Mouse (Mus musculus) liver, postnatal 0 days (tissue): ENCODE measurements around the gene Rad9b.

Source experiments
- CTCF ChIP-seq: sonication (generic); IDR thresholded peaks from 2 replicates; pipeline ENCODE4 v1.5.1; 2016; ENCODE audit warnings: antibody characterized with exemption, low read depth
- EP300 ChIP-seq: IDR thresholded peaks from 2 replicates; pipeline ENCODE4 v1.6.1; 2016; ENCODE audit warnings: antibody characterized with exemption, low read depth, mild to moderate bottlenecking

DNA sequence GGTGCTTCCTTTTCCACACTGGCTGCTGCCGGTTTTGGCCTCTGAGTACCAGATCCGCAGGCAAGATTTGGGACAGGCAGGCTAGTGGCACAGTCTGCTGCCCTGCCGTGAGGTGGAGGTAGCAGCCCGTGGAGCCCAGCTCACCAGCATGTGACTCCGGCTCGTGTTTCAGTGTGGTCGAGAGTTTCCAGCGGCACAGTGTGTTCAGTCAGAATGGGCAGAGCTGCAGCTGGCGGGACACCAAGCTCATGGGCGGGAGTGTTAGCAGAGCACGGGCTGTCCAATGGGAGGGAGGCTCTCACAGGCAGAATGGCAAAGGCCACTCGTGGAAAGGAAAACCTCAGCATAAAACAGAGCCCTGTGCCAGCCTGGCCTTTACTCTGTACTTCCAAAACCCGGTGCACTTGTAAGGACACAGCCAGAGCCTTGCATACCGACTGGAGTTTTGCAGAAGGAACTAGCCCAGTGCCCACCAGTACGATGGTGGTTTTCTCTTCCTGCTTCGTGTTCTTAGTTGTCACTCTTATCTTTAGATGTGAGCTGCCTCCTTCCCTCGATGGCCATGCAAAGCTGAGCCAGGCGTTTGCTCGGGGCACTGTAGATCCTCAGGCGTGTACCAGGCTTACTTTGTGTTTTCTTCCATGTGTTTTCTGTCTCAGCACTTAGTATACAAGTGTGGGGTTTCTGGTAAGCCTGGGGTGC is 38.9 kb downstream of the Rad9b start:
- peak; percentile 34 for TF ChIP-seq CTCF
- no peak for TF ChIP-seq EP300
